Mouse (Mus musculus) heart, postnatal 0 days (tissue): ENCODE data around the gene Atg7.

Experiments
- CTCF ChIP-seq: IDR thresholded peaks from 2 replicates; pipeline ENCODE4 v1.5.1; 2016; ENCODE audit warnings: antibody characterized with exemption, control low read depth, low read depth
- EP300 ChIP-seq: IDR thresholded peaks from 2 replicates; pipeline ENCODE4 v1.6.1; 2016; ENCODE audit warnings: antibody characterized with exemption, low read depth

DNA sequence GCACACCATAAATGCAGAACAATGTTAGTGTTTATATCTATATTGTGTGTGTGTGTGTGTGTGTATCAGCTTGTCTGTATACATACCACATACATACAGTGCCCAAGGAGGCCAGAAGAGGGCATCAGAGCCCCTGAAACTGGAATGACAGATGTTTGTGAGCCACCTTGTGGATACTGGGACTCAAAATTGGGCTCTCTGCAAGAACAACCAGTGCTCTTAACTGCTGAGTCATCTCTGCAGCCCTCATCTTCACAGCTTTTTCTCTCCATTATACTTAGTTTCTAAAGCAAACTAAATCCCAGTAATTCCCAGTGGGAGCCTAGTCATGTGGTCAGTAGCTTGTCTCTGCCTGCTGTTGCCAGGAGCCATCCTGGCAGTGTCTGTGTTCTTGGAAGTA lies 31.9 kb downstream of the Atg7 start:
- TF ChIP-seq CTCF (no peak), EP300 (no peak)
